20 mouse cellular contexts compared by ENCODE assay signal in genomic region chr4:95507946-95508311, GRCm38 (mm10). TPM values are rescaled to one million over a fixed set of nuclear protein-coding genes. Genes with fewer than 3 reads are reported as not detected.
DNase-seq lines count a peak whose midpoint lies in the region; ATAC-seq and TF ChIP-seq lines count a peak whose summit lies in the region.
"Had no signal": no experiment of that assay in that cellular context is flagged by ENCODE, and none has a peak within 500 bp of the region (broad histone marks: within the 10 kb centered on the region; RNA-seq: fewer than 3 reads in every experiment).

No protein-coding gene starts in this region.

- no peak for DNase-seq in intestine, embryonic 14.5 days (ENCODE audit: low spot score)
- peak; percentile 28 for DNase-seq in midbrain, embryonic 11.5 days (ENCODE audit: low spot score, missing footprints)
- no peak for DNase-seq in midbrain, postnatal 0 days (ENCODE audit: low spot score)
- DNase-seq in limb, embryonic 10.5 days (ENCODE audit: low spot score), result no peak
- no peak for DNase-seq in right cerebral cortex, postnatal 36 days (ENCODE audit: low spot score in 2 of 2)
- no peak for DNase-seq in forebrain, embryonic 11.5 days (ENCODE audit: low spot score)
- DNase-seq: cerebellum, adult 11-12 months; cerebellum, adult 9-10 months; heart, adult 2 months; heart, postnatal 14 days had no signal

- WGBS in intestine, embryonic 14.5 days, result 90% methylated on average over 4 of the region's 4 CpGs
- WGBS in intestine, embryonic 15.5 days, result 84% methylated on average over 4 of the region's 4 CpGs
- 93% methylated on average over 4 of the region's 4 CpGs for WGBS in midbrain, embryonic 11.5 days
- WGBS in midbrain, postnatal 0 days, result 93% methylated on average over 4 of the region's 4 CpGs
- 91% methylated on average over 4 of the region's 4 CpGs for WGBS in limb, embryonic 10.5 days
- WGBS in limb, embryonic 13.5 days, result 76% methylated on average over 4 of the region's 4 CpGs
- WGBS in forebrain, embryonic 11.5 days, result 95% methylated on average over 4 of the region's 4 CpGs

- H3K4me3 ChIP-seq in intestine, embryonic 14.5 days (ENCODE audit: low read depth, low read length), result no peak overlapping the region
- H3K4me3 ChIP-seq in intestine, embryonic 15.5 days (replicated peaks), result no peak overlapping the region
- no peak overlapping the region for H3K4me3 ChIP-seq in midbrain, embryonic 11.5 days (ENCODE audit: low read depth, low read length)
- no peak overlapping the region for H3K4me3 ChIP-seq in midbrain, postnatal 0 days (ENCODE audit: low read depth, low read length)
- no peak overlapping the region for H3K4me3 ChIP-seq in limb, embryonic 10.5 days
- H3K4me3 ChIP-seq in limb, embryonic 13.5 days, result no peak overlapping the region
- no peak overlapping the region for H3K4me3 ChIP-seq in forebrain, embryonic 11.5 days (ENCODE audit: low read depth, low read length)
- H3K4me3 ChIP-seq: embryonic facial prominence, embryonic 13.5 days; forebrain, embryonic 13.5 days; heart, adult 2 months; heart, embryonic 15.5 days had no signal

- peaks cover 14% of the 10 kb centered on the region for H3K4me1 ChIP-seq in intestine, embryonic 14.5 days (replicated peaks; ENCODE audit: control insufficient read depth, insufficient read depth, low read length)
- 0 out of 2 replicates have a peak, but pooled peaks cover 3% of the 10 kb centered on the region for H3K4me1 ChIP-seq in intestine, embryonic 15.5 days (replicated peaks)
- no peaks in the 10 kb centered on the region for H3K4me1 ChIP-seq in midbrain, embryonic 11.5 days (ENCODE audit: control insufficient read depth, insufficient read depth, low read length)
- no peaks in the 10 kb centered on the region for H3K4me1 ChIP-seq in midbrain, postnatal 0 days (ENCODE audit: insufficient read depth, low read length)
- peaks cover 13% of the 10 kb centered on the region for H3K4me1 ChIP-seq in limb, embryonic 10.5 days
- H3K4me1 ChIP-seq in limb, embryonic 13.5 days, result peaks cover 15% of the 10 kb centered on the region
- H3K4me1 ChIP-seq in forebrain, embryonic 11.5 days (replicated peaks; ENCODE audit: control insufficient read depth, insufficient read depth, low read length), result no peaks in the 10 kb centered on the region
- H3K4me1 ChIP-seq: heart, embryonic 15.5 days had no signal

- no peaks in the 10 kb centered on the region for H3K9me3 ChIP-seq in intestine, embryonic 14.5 days (ENCODE audit: control insufficient read depth, low read length)
- H3K9me3 ChIP-seq in intestine, embryonic 15.5 days, result no peaks in the 10 kb centered on the region
- no peaks in the 10 kb centered on the region for H3K9me3 ChIP-seq in midbrain, embryonic 11.5 days (ENCODE audit: control insufficient read depth, low read length)
- no peaks in the 10 kb centered on the region for H3K9me3 ChIP-seq in midbrain, postnatal 0 days (ENCODE audit: low read length)
- H3K9me3 ChIP-seq in limb, embryonic 10.5 days (replicated peaks), result no peaks in the 10 kb centered on the region
- no peaks in the 10 kb centered on the region for H3K9me3 ChIP-seq in limb, embryonic 13.5 days
- H3K9me3 ChIP-seq in forebrain, embryonic 11.5 days (ENCODE audit: control insufficient read depth, low read length), result no peaks in the 10 kb centered on the region
- H3K9me3 ChIP-seq: embryonic facial prominence, embryonic 13.5 days; forebrain, embryonic 13.5 days; heart, embryonic 15.5 days had no signal

- H3K9ac ChIP-seq in intestine, embryonic 14.5 days (ENCODE audit: low read length), result no peak overlapping the region
- H3K9ac ChIP-seq in intestine, embryonic 15.5 days, result no peak overlapping the region
- H3K9ac ChIP-seq in midbrain, embryonic 11.5 days (ENCODE audit: low read length), result no peak overlapping the region
- H3K9ac ChIP-seq in midbrain, postnatal 0 days (replicated peaks; ENCODE audit: low read length, poor library complexity, severe bottlenecking), result no peak overlapping the region
- H3K9ac ChIP-seq in limb, embryonic 13.5 days, result no peak overlapping the region
- no peak overlapping the region for H3K9ac ChIP-seq in forebrain, embryonic 11.5 days (ENCODE audit: low read length)
- H3K9ac ChIP-seq: embryonic facial prominence, embryonic 13.5 days; forebrain, embryonic 13.5 days; forebrain, postnatal 0 days; heart, embryonic 15.5 days had no signal

- H3K27me3 ChIP-seq in intestine, embryonic 14.5 days (replicated peaks; ENCODE audit: control insufficient read depth, insufficient read depth, low read length), result no peaks in the 10 kb centered on the region
- H3K27me3 ChIP-seq in intestine, embryonic 15.5 days (replicated peaks), result no peaks in the 10 kb centered on the region
- no peaks in the 10 kb centered on the region for H3K27me3 ChIP-seq in midbrain, embryonic 11.5 days (ENCODE audit: control insufficient read depth, insufficient read depth, low read length)
- no peaks in the 10 kb centered on the region for H3K27me3 ChIP-seq in midbrain, postnatal 0 days (ENCODE audit: insufficient read depth, low read length)
- H3K27me3 ChIP-seq in limb, embryonic 10.5 days (ENCODE audit: low read depth, poor library complexity, severe bottlenecking), result no peaks in the 10 kb centered on the region
- H3K27me3 ChIP-seq in limb, embryonic 13.5 days, result no peaks in the 10 kb centered on the region
- no peaks in the 10 kb centered on the region for H3K27me3 ChIP-seq in forebrain, embryonic 11.5 days (ENCODE audit: control insufficient read depth, insufficient read depth, low read length)
- H3K27me3 ChIP-seq: CH12.LX; embryonic facial prominence, embryonic 13.5 days; forebrain, embryonic 13.5 days; heart, embryonic 15.5 days; Patski had no signal

- no peaks in the 10 kb centered on the region for H3K36me3 ChIP-seq in intestine, embryonic 14.5 days (ENCODE audit: control insufficient read depth, insufficient read depth, low read length)
- H3K36me3 ChIP-seq in intestine, embryonic 15.5 days, result no peaks in the 10 kb centered on the region
- H3K36me3 ChIP-seq in midbrain, embryonic 11.5 days (ENCODE audit: control insufficient read depth, insufficient read depth, low read length), result no peaks in the 10 kb centered on the region
- no peaks in the 10 kb centered on the region for H3K36me3 ChIP-seq in midbrain, postnatal 0 days (ENCODE audit: insufficient read depth, low read length)
- no peaks in the 10 kb centered on the region for H3K36me3 ChIP-seq in limb, embryonic 10.5 days
- no peaks in the 10 kb centered on the region for H3K36me3 ChIP-seq in limb, embryonic 13.5 days
- no peaks in the 10 kb centered on the region for H3K36me3 ChIP-seq in forebrain, embryonic 11.5 days (ENCODE audit: control insufficient read depth, insufficient read depth, low read length)
- H3K36me3 ChIP-seq: embryonic facial prominence, embryonic 13.5 days; heart, embryonic 15.5 days had no signal

- 0 out of 2 replicates have a peak, but pooled peaks have one; percentile 53 for ATAC-seq in intestine, embryonic 14.5 days (replicated peaks; ENCODE audit: low FRiP score, low TSS enrichment, low read depth)
- ATAC-seq in intestine, embryonic 15.5 days, result no peak
- no peak for ATAC-seq in midbrain, embryonic 11.5 days (ENCODE audit: low FRiP score)
- no peak for ATAC-seq in midbrain, postnatal 0 days (ENCODE audit: low FRiP score)
- ATAC-seq in limb, embryonic 13.5 days (ENCODE audit: low FRiP score, low read depth), result no peak
- no peak for ATAC-seq in forebrain, embryonic 11.5 days (replicated peaks; ENCODE audit: low FRiP score)
- ATAC-seq: activated CD4-positive, CD25-positive, alpha-beta regulatory T cell, adult 4 months; forebrain, postnatal 0 days had no signal

- no peak overlapping the region for H3K4me2 ChIP-seq in intestine, embryonic 14.5 days (ENCODE audit: low read length)
- no peak overlapping the region for H3K4me2 ChIP-seq in intestine, embryonic 15.5 days (replicated peaks)
- H3K4me2 ChIP-seq in midbrain, embryonic 11.5 days, result no peak overlapping the region
- no peak overlapping the region for H3K4me2 ChIP-seq in midbrain, postnatal 0 days (ENCODE audit: low read depth, low read length, poor library complexity, severe bottlenecking)
- H3K4me2 ChIP-seq in limb, embryonic 13.5 days (replicated peaks), result no peak overlapping the region
- no peak overlapping the region for H3K4me2 ChIP-seq in forebrain, embryonic 11.5 days (ENCODE audit: low read depth, low read length, severe bottlenecking)
- H3K4me2 ChIP-seq: embryonic facial prominence, embryonic 13.5 days; heart, embryonic 11.5 days; heart, embryonic 15.5 days had no signal

- no peak for TF ChIP-seq CTCF in midbrain, postnatal 0 days (IDR thresholded peaks at IDR 0.05)

- no peak overlapping the region for H3K27ac ChIP-seq in intestine, embryonic 14.5 days (ENCODE audit: low read depth)
- H3K27ac ChIP-seq in intestine, embryonic 15.5 days, result no peak overlapping the region
- H3K27ac ChIP-seq in midbrain, embryonic 11.5 days (ENCODE audit: low read depth, low read length), result no peak overlapping the region
- no peak overlapping the region for H3K27ac ChIP-seq in midbrain, postnatal 0 days (ENCODE audit: low read depth, low read length)
- H3K27ac ChIP-seq in limb, embryonic 10.5 days, result peak overlapping the region; percentile 37; the same call in 1 of the 2 replicates
- H3K27ac ChIP-seq in limb, embryonic 13.5 days, result peak overlapping the region; percentile 1; the same call in 1 of the 2 replicates
- H3K27ac ChIP-seq in forebrain, embryonic 11.5 days (ENCODE audit: low read depth, low read length), result no peak overlapping the region
- H3K27ac ChIP-seq: embryonic facial prominence, embryonic 13.5 days; heart, adult 2 months; heart, embryonic 15.5 days had no signal

RNA-seq across cellular contexts. Expression of gene Fggy, which starts 49.4 kb away (rescaled TPM):
- 10.9 and 14.2 TPM in 2 replicates for polyA plus RNA-seq in intestine, embryonic 14.5 days (2014; fragmentation: Nextera tagmentation; extraction: Ambion mirVana)
- 15.0 and 16.6 TPM in 2 replicates for polyA plus RNA-seq in intestine, embryonic 15.5 days (2015; fragmentation: Nextera tagmentation; extraction: Ambion mirVana)
- 8.2 and 9.3 TPM in 2 replicates for polyA plus RNA-seq in midbrain, embryonic 11.5 days (2014; fragmentation: Nextera tagmentation; extraction: Ambion mirVana)
- 6.2 and 9.1 TPM in 2 replicates for total RNA-seq in midbrain, postnatal 0 days (2014; rRNA removed)
- polyA plus RNA-seq in midbrain, postnatal 0 days (2015; fragmentation: Nextera tagmentation; extraction: Ambion mirVana), result 5.8 TPM in 2 replicates
- polyA plus RNA-seq in limb, embryonic 10.5 days (2016; fragmentation: Nextera tagmentation; extraction: Ambion mirVana), result 8.1 and 8.5 TPM in 2 replicates
- 8.3 and 8.9 TPM in 2 replicates for polyA plus RNA-seq in limb, embryonic 13.5 days (2015; fragmentation: Nextera tagmentation; extraction: Ambion mirVana)
- polyA plus RNA-seq in forebrain, embryonic 11.5 days (2014; fragmentation: Nextera tagmentation; extraction: Ambion mirVana), result 7.1 and 7.7 TPM in 2 replicates

Comparison
In these comparisons a context has a peak if more than half of its experiments do, and no peak if none do; other contexts are left out.
1. H3K27ac ChIP-seq: peak in limb, embryonic 10.5 days (single experiment) and limb, embryonic 13.5 days (single experiment); none in intestine, embryonic 14.5 days (single experiment), intestine, embryonic 15.5 days (single experiment), midbrain, embryonic 11.5 days (single experiment), midbrain, postnatal 0 days (single experiment) and forebrain, embryonic 11.5 days (single experiment).